Mouse (Mus musculus) neural tube, embryonic 14.5 days (tissue): ENCODE results near the gene Mrpl10. TPM values are rescaled to one million over a fixed set of nuclear protein-coding genes. Genes with fewer than 3 reads are reported as not detected.
A peak's percentile ranks its signal among the peaks of the same experiment; 100 is the strongest.

Source experiments
- ATAC-seq: fragments of 200-750 bp; cut with Nextera tagmentation; 2 replicates; pipeline ENCODE4 v1.8.0; 2017; ENCODE audit warnings: low read depth, mild to moderate bottlenecking, moderate TSS enrichment, moderate library complexity
- H3K27ac ChIP-seq: fragments of 300-500 bp; sonication (generic); 2 replicates; pipeline ENCODE4 v1.5.1; 2014; ENCODE audit warnings: low read depth, mild to moderate bottlenecking, control low read depth, low read length, moderate library complexity, mixed read lengths
- H3K27me3 ChIP-seq: fragments of 300-500 bp; sonication (generic); 2 replicates; pipeline ENCODE4 v1.6.1; 2014; ENCODE audit warnings: low read length; ENCODE audit not compliant: control insufficient read depth, insufficient read depth
- H3K36me3 ChIP-seq: fragments of 300-500 bp; sonication (generic); 2 replicates; pipeline ENCODE4 v1.6.1; 2014; ENCODE audit warnings: low read length, mixed read lengths; ENCODE audit not compliant: control insufficient read depth, insufficient read depth
- H3K4me1 ChIP-seq: fragments of 300-500 bp; sonication (generic); 2 replicates; pipeline ENCODE4 v1.6.1; 2014; ENCODE audit warnings: low read length; ENCODE audit not compliant: control insufficient read depth, insufficient read depth
- H3K4me2 ChIP-seq: fragments of 300-500 bp; sonication (generic); 2 replicates; pipeline ENCODE4 v1.6.1; 2014; ENCODE audit warnings: mild to moderate bottlenecking, low read depth, low read length, control low read depth
- H3K4me3 ChIP-seq: fragments of 300-500 bp; sonication (generic); 2 replicates; pipeline ENCODE4 v1.5.1; 2014; ENCODE audit warnings: low read depth, low read length, control low read depth, mixed read lengths
- H3K9ac ChIP-seq: fragments of 300-500 bp; sonication (generic); replicated peaks from 2 replicates; pipeline ENCODE4 v1.6.1; 2014; ENCODE audit warnings: low read depth, mild to moderate bottlenecking, control low read depth, low read length, mixed read lengths
- H3K9me3 ChIP-seq: fragments of 300-500 bp; sonication (generic); 2 replicates; pipeline ENCODE4 v1.6.1; 2016; ENCODE audit warnings: low read length; ENCODE audit not compliant: control insufficient read depth
- WGBS: fragments of 180-500 bp; shearing (Covaris S2); extraction: QIAGEN DNeasy Blood & Tissue Kit; methylation state at CpG from one replicate; pipeline ENCODE4 v1.1.7; 2014; 5-methylcytosine and 5-hydroxymethylcytosine counted together
- polyA plus RNA-seq: library from polyadenylated mRNA; unstranded; fragments of >200 nt; fragmentation: Nextera tagmentation; extraction: Ambion mirVana; gene quantifications from 2 replicates; pipeline ENCODE4 v1.2.1, GENCODE M21; 2014

Gene Mrpl10
- polyA plus RNA-seq, 1 experiment from 2014 or later = 63.5 TPM

GRCm38 (mm10) chr11:97007093-97007794 lies 34.1 kb upstream of the Mrpl10 start:
- no peak overlapping the region for H3K4me3 ChIP-seq
- no peaks in the 10 kb centered on the region for H3K9me3 ChIP-seq
- no peak for ATAC-seq
- no peak overlapping the region for H3K4me2 ChIP-seq
- no peaks in the 10 kb centered on the region for H3K27me3 ChIP-seq
- 80% methylated on average over 9 of the region's 9 CpGs for WGBS
- H3K27ac ChIP-seq = no peak overlapping the region
- no peaks in the 10 kb centered on the region for H3K36me3 ChIP-seq
- no peak overlapping the region for H3K9ac ChIP-seq
- no peaks in the 10 kb centered on the region for H3K4me1 ChIP-seq

- Histone ChIP-seq H3K4me2 (no peak overlapping the region), H3K4me1 (no peaks in the 10 kb centered on the region), H3K27ac (no peak overlapping the region), H3K9ac (no peak overlapping the region), H3K36me3 (no peaks in the 10 kb centered on the region), H3K4me3 (no peak overlapping the region), H3K27me3 (no peaks in the 10 kb centered on the region; the same call in 1 of the 2 replicates), H3K9me3 (no peaks in the 10 kb centered on the region)
- WGBS = 58% methylated on average over 8 of the region's 8 CpGs
- no peak for ATAC-seq
These were observed 32.1 kb upstream of the Mrpl10 start for GRCm38 (mm10) chr11:97009198-97009790.

- Histone ChIP-seq H3K27me3 (peaks cover 10% of the 10 kb centered on the region), H3K4me3 (no peak within 1 kb of the TSS), H3K9ac (no peak within 1 kb of the TSS), H3K4me1 (no peaks in the 10 kb centered on the region), H3K27ac (no peak within 1 kb of the TSS), H3K4me2 (no peak within 1 kb of the TSS), H3K36me3 (no peaks in the 10 kb centered on the region), H3K9me3 (no peaks in the 10 kb centered on the region)
- WGBS = 42% methylated on average over 8 of the region's 8 CpGs
- ATAC-seq = no peak
These were observed 28.2 kb upstream of the Mrpl10 start, which contains the start of gene Sp6 for GRCm38 (mm10) chr11:97013121-97013670. TSS of gene Sp6 (plus strand) at chr11:97013394.

- ATAC-seq = no peak
- H3K27me3 ChIP-seq = peaks cover 48% of the 10 kb centered on the region
- no peaks in the 10 kb centered on the region for H3K9me3 ChIP-seq
- WGBS = under 1% methylated on average over 36 of the region's 36 CpGs
- H3K9ac ChIP-seq = no peak overlapping the region
- H3K4me1 ChIP-seq = peaks cover 9% of the 10 kb centered on the region; the same call in 1 of the 2 replicates
- H3K4me2 ChIP-seq = no peak overlapping the region; the same call in 1 of the 2 replicates
- no peaks in the 10 kb centered on the region for H3K36me3 ChIP-seq
- peak overlapping the region; percentile 22 for H3K4me3 ChIP-seq
- no peak overlapping the region for H3K27ac ChIP-seq
These were observed 23.4 kb upstream of the Mrpl10 start for GRCm38 (mm10) chr11:97017696-97018582.

GRCm38 (mm10) chr11:97018583-97019344 lies 22.6 kb upstream of the Mrpl10 start:
- Histone ChIP-seq H3K27me3 (peaks cover 55% of the 10 kb centered on the region), H3K4me2 (peak overlapping the region; percentile 34), H3K4me1 (peaks cover 9% of the 10 kb centered on the region; the same call in 1 of the 2 replicates), H3K27ac (no peak overlapping the region), H3K9me3 (no peaks in the 10 kb centered on the region), H3K36me3 (no peaks in the 10 kb centered on the region), H3K4me3 (peak overlapping the region; percentile 22), H3K9ac (peak overlapping the region; percentile 39; the same call in 1 of the 2 replicates)
- no peak for ATAC-seq
- under 1% methylated on average over 54 of the region's 68 CpGs for WGBS

- Histone ChIP-seq H3K27me3 (peaks cover 56% of the 10 kb centered on the region), H3K9me3 (no peaks in the 10 kb centered on the region), H3K4me1 (peaks cover 9% of the 10 kb centered on the region; the same call in 1 of the 2 replicates), H3K4me3 (no peak overlapping the region), H3K27ac (no peak overlapping the region), H3K9ac (no peak overlapping the region), H3K4me2 (no peak overlapping the region), H3K36me3 (no peaks in the 10 kb centered on the region)
- 1% methylated on average over 13 of the region's 13 CpGs for WGBS
- no peak for ATAC-seq
These were observed 22.0 kb upstream of the Mrpl10 start for GRCm38 (mm10) chr11:97019345-97019708.

GRCm38 (mm10) chr11:97021121-97021765 lies 20.1 kb upstream of the Mrpl10 start:
- H3K9ac ChIP-seq = no peak overlapping the region
- peaks cover 13% of the 10 kb centered on the region; the same call in 1 of the 2 replicates for H3K4me1 ChIP-seq
- WGBS = 1% methylated on average over 26 of the region's 27 CpGs
- H3K4me3 ChIP-seq = peak overlapping the region; percentile 41
- no peak overlapping the region for H3K27ac ChIP-seq
- H3K9me3 ChIP-seq = no peaks in the 10 kb centered on the region
- no peaks in the 10 kb centered on the region for H3K36me3 ChIP-seq
- H3K4me2 ChIP-seq = peak overlapping the region; percentile 63; the same call in 1 of the 2 replicates
- ATAC-seq = no peak
- H3K27me3 ChIP-seq = peaks cover 54% of the 10 kb centered on the region
